Mouse (Mus musculus) gastrocnemius, adult 2 months (tissue): ENCODE results near the gene Mtmr2. TPM values are rescaled to one million over a fixed set of nuclear protein-coding genes. Genes with fewer than 3 reads are reported as not detected.
"Not testable (repeated sequence)": the region's sequence is repeated elsewhere in the genome, so short reads cannot be mapped to it uniquely, and the experiment has no call there.

Experiments used
- DNase-seq: peaks from one replicate; pipeline ENCODE4 v3.0.0; 2022
- H3K27ac ChIP-seq: fragments of 200-600 bp; 2 replicates; pipeline ENCODE4 v1.8.1; 2022; ENCODE audit warnings: mild to moderate bottlenecking
- H3K4me3 ChIP-seq: fragments of 200-600 bp; 2 replicates; pipeline ENCODE4 v1.8.1; 2022; ENCODE audit warnings: mild to moderate bottlenecking, moderate library complexity
- CTCF ChIP-seq: fragments of 200-600 bp; IDR thresholded peaks from 2 replicates; pipeline ENCODE4 v1.8.1; 2022; ENCODE audit warnings: antibody characterized with exemption, mild to moderate bottlenecking, moderate library complexity
- intact Hi-C: fragments of 180-260 bp; cut with DNase I; formaldehyde crosslinking; loops from one replicate; pipeline ENCODE4 v1.15.1; 2025
- long read RNA-seq, 2 experiments: library from polyadenylated mRNA; stranded (forward); transcript quantifications; one replicate each; pipeline ENCODE4 v2.0.0; 2021
- total RNA-seq, 2 experiments: library from RNA; stranded (reverse); gene quantifications; 2 replicates each; pipeline ENCODE4 v1.2.3; 2021

The Mtmr2 gene
- 10 to 100 TPM; 17.7 to 20.6 TPM for total RNA-seq
- long read RNA-seq, experiment 1, transcript Mtmr2-203 (16 exons, 3,106 nt), result minor isoform, 8 of 46 reads
- long read RNA-seq, experiment 1, transcript Mtmr2-201 (15 exons, 3,788 nt), result major isoform, 22 of 46 reads
- long read RNA-seq, experiment 1, transcript Mtmr2-208 (16 exons, 3,088 nt), result minor isoform, 10 of 46 reads
- long read RNA-seq, experiment 1, partial matches to known transcripts, result 0 of 46 reads
- long read RNA-seq, experiment 1, other reads (novel, unspliced or antisense), result 5 of 46 reads
- long read RNA-seq, experiment 2, transcript Mtmr2-201 (15 exons, 3,788 nt), result major isoform, 13 of 32 reads
- long read RNA-seq, experiment 2, transcript Mtmr2-208 (16 exons, 3,088 nt), result minor isoform, 10 of 32 reads
- long read RNA-seq, experiment 2, partial matches to known transcripts, result 2 of 32 reads
- long read RNA-seq, experiment 2, other reads (novel, unspliced or antisense), result 5 of 32 reads

GRCm38 (mm10) chr9:13748404-13748797, at the start of gene Mtmr2:
Gene Mtmr2 (plus strand): TSS chr9:13748410.
- intact Hi-C loops, result no loop called here

GRCm38 (mm10) chr9:13699061-13699780, 49.0 kb upstream of the Mtmr2 start:
- TF ChIP-seq CTCF, result no peak
- H3K27ac ChIP-seq, result no peak overlapping the region
- intact Hi-C loops, result no loop called here
- no peak for DNase-seq
- no peak overlapping the region for H3K4me3 ChIP-seq

More at GRCm38 (mm10) chr9:13748404-13748797, at the start of gene Mtmr2:
- Histone ChIP-seq H3K27ac (peak within 1 kb of the TSS; percentile 95), H3K4me3 (peak within 1 kb of the TSS; percentile 90)
- no peak for DNase-seq
- TF ChIP-seq CTCF, result no peak

- no peak for DNase-seq
- Histone ChIP-seq H3K4me3 (no peak overlapping the region), H3K27ac (no peak overlapping the region)
- intact Hi-C loops, result no loop called here
- no peak for TF ChIP-seq CTCF
Observed at GRCm38 (mm10) chr9:13699781-13700116, 48.5 kb upstream of the Mtmr2 start.

- intact Hi-C loops, result no loop called here
- DNase-seq, result no peak
- no peak for TF ChIP-seq CTCF
- H3K27ac ChIP-seq, result no peak overlapping the region
- no peak overlapping the region for H3K4me3 ChIP-seq
Observed at GRCm38 (mm10) chr9:13701773-13702172, 46.4 kb upstream of the Mtmr2 start.

- TF ChIP-seq CTCF, result no peak
- Histone ChIP-seq H3K4me3 (no peak overlapping the region), H3K27ac (no peak overlapping the region)
- no peak for DNase-seq
- intact Hi-C loops, result no loop called here
Observed at GRCm38 (mm10) chr9:13703100-13703499, 45.1 kb upstream of the Mtmr2 start.

GRCm38 (mm10) chr9:13704917-13705316, 43.3 kb upstream of the Mtmr2 start:
- H3K4me3 ChIP-seq, result no peak overlapping the region
- intact Hi-C loops, result no loop called here
- H3K27ac ChIP-seq, result no peak overlapping the region
- no peak for TF ChIP-seq CTCF
- no peak for DNase-seq

GRCm38 (mm10) chr9:13707066-13707555, 41.1 kb upstream of the Mtmr2 start:
- DNase-seq, result no peak
- TF ChIP-seq CTCF, result no peak
- Histone ChIP-seq H3K27ac (no peak overlapping the region), H3K4me3 (no peak overlapping the region)
- intact Hi-C loops, result no loop called here

GRCm38 (mm10) chr9:13709436-13709835, 38.8 kb upstream of the Mtmr2 start:
- no peak overlapping the region for H3K27ac ChIP-seq
- no peak for TF ChIP-seq CTCF
- H3K4me3 ChIP-seq, result no peak overlapping the region
- DNase-seq, result no peak
- intact Hi-C loops, result no loop called here

- H3K27ac ChIP-seq, H3K4me3 ChIP-seq, DNase-seq: not testable (repeated sequence)
- intact Hi-C loops, result loop anchor here (1.0 to 5.0 kb wide), 3 partner anchors 35 to 485 kb away; partner anchors contain the start of gene Maml2
Observed at GRCm38 (mm10) chr9:13715891-13716290, 32.3 kb upstream of the Mtmr2 start.

- peak; percentile 90 for TF ChIP-seq CTCF
- intact Hi-C loops, result loop anchor here (1.0 to 5.0 kb wide), 3 partner anchors 36 to 485 kb away; partner anchors contain the start of gene Maml2
- Histone ChIP-seq H3K27ac (no peak overlapping the region), H3K4me3 (no peak overlapping the region)
- peak; percentile 79 for DNase-seq
Observed at GRCm38 (mm10) chr9:13716316-13717099, 31.7 kb upstream of the Mtmr2 start.

GRCm38 (mm10) chr9:13748798-13749674, 826 bp downstream of the Mtmr2 start:
- peak; percentile 98 for DNase-seq
- TF ChIP-seq CTCF, result no peak
- Histone ChIP-seq H3K4me3 (peak overlapping the region; percentile 90), H3K27ac (peak overlapping the region; percentile 95)
- intact Hi-C loops, result no loop called here

GRCm38 (mm10) chr9:13749675-13749998, 1.4 kb downstream of the Mtmr2 start:
- intact Hi-C loops, result no loop called here
- Histone ChIP-seq H3K27ac (peak overlapping the region; percentile 95), H3K4me3 (peak overlapping the region; percentile 90)
- DNase-seq, result no peak
- no peak for TF ChIP-seq CTCF
